Comparison of ENCODE assay signal across 8 mouse cellular contexts in the genomic region with DNA sequence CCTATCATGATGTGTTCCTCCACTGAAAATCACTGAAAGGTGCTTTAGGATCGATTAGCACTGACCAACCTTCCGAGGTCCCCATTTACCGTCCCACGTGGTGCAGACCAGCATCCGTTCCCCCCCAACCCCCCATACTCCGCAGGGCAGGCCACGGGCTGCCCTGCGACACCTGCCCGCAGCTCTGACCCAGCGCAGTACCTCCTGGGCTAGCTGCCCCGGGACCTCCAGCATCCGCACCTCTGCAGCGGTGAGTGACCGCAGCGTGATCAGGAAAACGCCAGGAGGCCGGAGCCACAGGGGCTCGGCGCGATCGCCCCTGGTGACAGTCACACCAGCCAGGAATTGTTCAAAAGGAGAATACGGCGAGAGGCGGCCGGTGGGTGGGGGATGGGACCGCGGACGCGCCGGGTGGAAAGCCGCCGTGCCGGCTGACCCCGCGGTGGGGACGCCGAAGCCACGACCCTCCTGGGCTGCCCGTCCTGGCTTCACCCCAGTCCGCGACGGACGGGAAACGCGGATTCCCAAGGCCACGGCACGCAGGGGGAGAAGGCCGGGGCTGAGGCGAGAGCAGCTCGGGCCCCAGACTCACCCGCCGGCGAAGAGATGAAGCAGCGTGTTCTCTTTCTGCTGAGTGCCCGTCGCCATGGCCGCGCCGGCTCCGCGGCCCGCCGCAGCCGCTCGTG. TPM values are rescaled to one million over a fixed set of nuclear protein-coding genes. Genes with fewer than 3 reads are reported as not detected.
DNase-seq lines count a peak whose midpoint lies in the region; ATAC-seq lines count a peak whose summit lies in the region.

No protein-coding gene starts in this region.

- under 1% methylated on average over 65 of the region's 65 CpGs for WGBS in forebrain, embryonic 12.5 days
- WGBS in intestine, embryonic 16.5 days: under 1% methylated on average over 57 of the region's 65 CpGs
- under 1% methylated on average over 64 of the region's 65 CpGs for WGBS in midbrain, embryonic 12.5 days

- H3K4me2 ChIP-seq in forebrain, embryonic 12.5 days: peak overlapping the region; percentile 89
- peak overlapping the region; percentile 99 for H3K4me2 ChIP-seq in intestine, embryonic 16.5 days (ENCODE audit: low read depth, low read length)
- peak overlapping the region; percentile 72 for H3K4me2 ChIP-seq in midbrain, embryonic 12.5 days (replicated peaks)

- peak; percentile 79 for ATAC-seq in forebrain, embryonic 12.5 days (ENCODE audit: low FRiP score)
- peak; percentile 11 for ATAC-seq in intestine, embryonic 16.5 days
- ATAC-seq in midbrain, embryonic 12.5 days (ENCODE audit: low FRiP score, low read depth): peak; percentile 75

- H3K9ac ChIP-seq in forebrain, embryonic 12.5 days: peak overlapping the region; percentile 72
- H3K9ac ChIP-seq in intestine, embryonic 16.5 days (ENCODE audit: low read depth, low read length): peak overlapping the region; percentile 81
- H3K9ac ChIP-seq in midbrain, embryonic 12.5 days (replicated peaks): peak overlapping the region; percentile 71

- peak overlapping the region; percentile 65 for H3K4me3 ChIP-seq in forebrain, embryonic 12.5 days (replicated peaks)
- H3K4me3 ChIP-seq in intestine, embryonic 16.5 days (ENCODE audit: low read length): peak overlapping the region; percentile 81
- H3K4me3 ChIP-seq in midbrain, embryonic 12.5 days: peak overlapping the region; percentile 73

- no peaks in the 10 kb centered on the region for H3K9me3 ChIP-seq in forebrain, embryonic 12.5 days
- H3K9me3 ChIP-seq in intestine, embryonic 16.5 days (ENCODE audit: control insufficient read depth, low read length): no peaks in the 10 kb centered on the region
- no peaks in the 10 kb centered on the region for H3K9me3 ChIP-seq in midbrain, embryonic 12.5 days

- H3K27ac ChIP-seq in forebrain, embryonic 12.5 days: peak overlapping the region; percentile 78
- peak overlapping the region; percentile 57; the same call in 1 of the 2 replicates for H3K27ac ChIP-seq in intestine, embryonic 16.5 days (ENCODE audit: low read length)
- peak overlapping the region; percentile 83 for H3K27ac ChIP-seq in midbrain, embryonic 12.5 days (replicated peaks)

- peak; percentile 67 for DNase-seq in adrenal gland, postnatal 14 days
- DNase-seq in adrenal gland, adult (ENCODE audit: inconsistent age in 2 of 2, low spot score in 1 of 2): no peak
- peak; percentile 45 for DNase-seq in retina, postnatal 1 day
- no peak for DNase-seq in retina, embryonic 14.5 days (ENCODE audit: low spot score)
- DNase-seq in Muller cell, postnatal 12 days (ENCODE audit: inconsistent ontology term): no peak

- no peaks in the 10 kb centered on the region for H3K36me3 ChIP-seq in forebrain, embryonic 12.5 days (replicated peaks)
- H3K36me3 ChIP-seq in intestine, embryonic 16.5 days (ENCODE audit: control insufficient read depth, insufficient read depth, low read length): no peaks in the 10 kb centered on the region
- H3K36me3 ChIP-seq in midbrain, embryonic 12.5 days: no peaks in the 10 kb centered on the region

- H3K4me1 ChIP-seq in forebrain, embryonic 12.5 days: peaks cover 18% of the 10 kb centered on the region
- peaks cover 11% of the 10 kb centered on the region; the same call in 1 of the 2 replicates for H3K4me1 ChIP-seq in intestine, embryonic 16.5 days (ENCODE audit: control insufficient read depth, insufficient read depth, low read length)
- H3K4me1 ChIP-seq in midbrain, embryonic 12.5 days: peaks cover 22% of the 10 kb centered on the region

- peaks cover 65% of the 10 kb centered on the region for H3K27me3 ChIP-seq in forebrain, embryonic 12.5 days
- no peaks in the 10 kb centered on the region for H3K27me3 ChIP-seq in intestine, embryonic 16.5 days (replicated peaks; ENCODE audit: control insufficient read depth, insufficient read depth, low read length)
- peaks cover 24% of the 10 kb centered on the region for H3K27me3 ChIP-seq in midbrain, embryonic 12.5 days

RNA-seq across cellular contexts. Expression of gene Slc25a33, which starts 0.5 kb away (rescaled TPM):
- 30.6 and 36.6 TPM in 2 replicates for total RNA-seq in adrenal gland, postnatal 14 days (2021)
- polyA plus RNA-seq in forebrain, embryonic 12.5 days (2016; fragmentation: Nextera tagmentation; extraction: Ambion mirVana): 12.1 and 12.6 TPM in 2 replicates
- 6.8 and 9.1 TPM in 2 replicates for polyA plus RNA-seq in intestine, embryonic 16.5 days (2015; fragmentation: Nextera tagmentation; extraction: Ambion mirVana)
- polyA plus RNA-seq in midbrain, embryonic 12.5 days (2016; fragmentation: Nextera tagmentation; extraction: Ambion mirVana): 17.3 and 17.5 TPM in 2 replicates

RNA-seq across cellular contexts. Expression of gene Tmem201, which starts 35.7 kb away (rescaled TPM):
- total RNA-seq in adrenal gland, postnatal 14 days (2021): 32.1 and 36.3 TPM in 2 replicates
- polyA plus RNA-seq in forebrain, embryonic 12.5 days (2016; fragmentation: Nextera tagmentation; extraction: Ambion mirVana): 39.4 and 41.0 TPM in 2 replicates
- polyA plus RNA-seq in intestine, embryonic 16.5 days (2015; fragmentation: Nextera tagmentation; extraction: Ambion mirVana): 21.2 and 22.8 TPM in 2 replicates
- polyA plus RNA-seq in midbrain, embryonic 12.5 days (2016; fragmentation: Nextera tagmentation; extraction: Ambion mirVana): 38.2 and 39.3 TPM in 2 replicates

Comparison
In these comparisons a context has a peak if more than half of its experiments do, and no peak if none do; other contexts are left out.
1. DNase-seq: peak in adrenal gland, postnatal 14 days (single experiment) and retina, postnatal 1 day (single experiment); none in adrenal gland, adult (0 of 2), retina, embryonic 14.5 days (single experiment) and Muller cell, postnatal 12 days (single experiment).
2. ATAC-seq: peak in every context shown above with its lines; median percentile 79 in forebrain, embryonic 12.5 days; 75 in midbrain, embryonic 12.5 days; 11 in intestine, embryonic 16.5 days.
3. Peak in every context shown above with its lines, with median percentiles within 50 percentile points of each other: H3K27ac ChIP-seq, H3K4me2 ChIP-seq, H3K4me3 ChIP-seq and H3K9ac ChIP-seq.